Mouse (Mus musculus) G1E (cell line): Measurements from ENCODE around the gene Fgfr2.

Experiments
- CTCF ChIP-seq: IDR thresholded peaks from 2 replicates; pipeline ENCODE4 v1.5.1; 2012; ENCODE audit warnings: low read depth, low read length, inconsistent platforms, mixed read lengths
- GATA1 ChIP-seq: IDR thresholded peaks from 2 replicates; pipeline ENCODE4 v1.6.1; 2012; ENCODE audit warnings: borderline replicate concordance, low read length, inconsistent platforms, mixed read lengths
- GATA2 ChIP-seq: IDR thresholded peaks from 2 replicates; pipeline ENCODE4 v1.6.1; 2012; ENCODE audit warnings: low read depth, low read length, inconsistent platforms, borderline replicate concordance
- POLR2AphosphoS5 ChIP-seq: IDR thresholded peaks from 2 replicates; pipeline ENCODE4 v1.6.1; 2012; ENCODE audit warnings: low read depth, low read length, inconsistent platforms; ENCODE audit not compliant: insufficient replicate concordance
- TAL1 ChIP-seq: conservative IDR thresholded peaks from 2 replicates; pipeline ENCODE4 v1.6.1; 2012; ENCODE audit warnings: low read depth, low read length, inconsistent platforms, mixed read lengths

DNA sequence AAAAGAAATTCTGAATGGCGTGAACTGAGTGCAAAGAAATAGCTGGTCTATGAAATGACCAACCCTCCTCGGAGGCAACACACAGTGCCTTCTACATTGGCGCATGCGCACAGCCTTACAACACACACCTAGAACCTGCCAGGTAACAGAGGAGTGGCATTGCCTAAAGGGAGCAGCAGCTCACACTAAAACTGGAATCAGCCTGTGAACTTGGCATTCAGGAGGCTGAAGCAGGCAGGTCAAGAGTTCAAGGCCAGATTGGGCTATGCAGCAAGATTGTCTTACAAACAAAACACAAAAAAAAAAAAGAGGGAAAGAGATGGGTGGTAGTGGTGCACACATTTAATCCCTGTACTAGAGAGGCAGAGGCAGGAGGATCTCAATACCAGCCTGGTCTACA, 13.7 kb downstream of the Fgfr2 start:
- no peak for TF ChIP-seq CTCF
- no peak for TF ChIP-seq TAL1
- TF ChIP-seq GATA1 = no peak
- TF ChIP-seq POLR2AphosphoS5 = no peak
- TF ChIP-seq GATA2 = no peak
